Mouse (Mus musculus) lung, postnatal 25 days (tissue): ENCODE data around the gene Cfd.
A peak's percentile ranks its signal among the peaks of the same experiment; 100 is the strongest.

Source experiments
- DNase-seq: peaks from one replicate; pipeline ENCODE4 v3.0.0; 2022; ENCODE audit warnings: low spot score

The Cfd gene

GRCm38 (mm10) chr10:79933861-79934260 lies 43.2 kb downstream of the Cfd start:
- no peak for DNase-seq

- peak; percentile 93 for DNase-seq
These were observed 43.6 kb downstream of the Cfd start for GRCm38 (mm10) chr10:79934272-79934721.

- DNase-seq, result no peak
These were observed 44.3 kb downstream of the Cfd start for GRCm38 (mm10) chr10:79934794-79935569.

GRCm38 (mm10) chr10:79936284-79936910 lies 45.7 kb downstream of the Cfd start:
- DNase-seq, result no peak

- DNase-seq, result peak; percentile 91
These were observed 46.3 kb downstream of the Cfd start for GRCm38 (mm10) chr10:79936911-79937441.

GRCm38 (mm10) chr10:79937775-79938526 lies 47.3 kb downstream of the Cfd start:
- DNase-seq, result no peak

GRCm38 (mm10) chr10:79940749-79941148 lies 50.1 kb downstream of the Cfd start:
- peak; percentile 70 for DNase-seq
